8 mouse cellular contexts compared by ENCODE assay signal in genomic region chr11:85313361-85313760, GRCm38 (mm10). TPM values are rescaled to one million over a fixed set of nuclear protein-coding genes. Genes with fewer than 3 reads are reported as not detected.
DNase-seq lines count a peak whose midpoint lies in the region; ATAC-seq lines count a peak whose summit lies in the region.

No protein-coding gene starts in this region.

- no peak for DNase-seq in heart, postnatal 4 days
- no peak for DNase-seq in embryonic facial prominence, embryonic 11.5 days (ENCODE audit: low spot score)
- DNase-seq in midbrain, embryonic 11.5 days (ENCODE audit: low spot score, missing footprints) = no peak
- no peak for DNase-seq in thymus, postnatal 14 days
- no peak for DNase-seq in T-cell, adult 2 months (ENCODE audit: low spot score)

- peak overlapping the region; percentile 94 for H3K4me2 ChIP-seq in heart, embryonic 13.5 days
- H3K4me2 ChIP-seq in embryonic facial prominence, embryonic 11.5 days (ENCODE audit: low read depth, low read length) = peak overlapping the region; percentile 56; the same call in 1 of the 2 replicates
- peak overlapping the region; percentile 75 for H3K4me2 ChIP-seq in hindbrain, embryonic 13.5 days
- H3K4me2 ChIP-seq in midbrain, embryonic 11.5 days = peak overlapping the region; percentile 61

- H3K9me3 ChIP-seq in heart, embryonic 13.5 days = no peaks in the 10 kb centered on the region
- H3K9me3 ChIP-seq in embryonic facial prominence, embryonic 11.5 days (replicated peaks; ENCODE audit: control insufficient read depth, low read length) = no peaks in the 10 kb centered on the region
- no peaks in the 10 kb centered on the region for H3K9me3 ChIP-seq in hindbrain, embryonic 13.5 days
- H3K9me3 ChIP-seq in midbrain, embryonic 11.5 days (ENCODE audit: control insufficient read depth, low read length) = no peaks in the 10 kb centered on the region

- H3K4me3 ChIP-seq in heart, embryonic 13.5 days = peak overlapping the region; percentile 97
- H3K4me3 ChIP-seq in embryonic facial prominence, embryonic 11.5 days (ENCODE audit: low read depth, low read length) = peak overlapping the region; percentile 13; the same call in 1 of the 2 replicates
- H3K4me3 ChIP-seq in hindbrain, embryonic 13.5 days = peak overlapping the region; percentile 86
- H3K4me3 ChIP-seq in midbrain, embryonic 11.5 days (ENCODE audit: low read depth, low read length) = peak overlapping the region; percentile 96

- no peaks in the 10 kb centered on the region for H3K27me3 ChIP-seq in heart, embryonic 13.5 days (replicated peaks)
- H3K27me3 ChIP-seq in embryonic facial prominence, embryonic 11.5 days (ENCODE audit: control insufficient read depth, insufficient read depth, low read length) = no peaks in the 10 kb centered on the region
- 0 out of 2 replicates have a peak, but pooled peaks cover 2% of the 10 kb centered on the region for H3K27me3 ChIP-seq in hindbrain, embryonic 13.5 days
- H3K27me3 ChIP-seq in midbrain, embryonic 11.5 days (ENCODE audit: control insufficient read depth, insufficient read depth, low read length) = no peaks in the 10 kb centered on the region

- H3K4me1 ChIP-seq in heart, embryonic 13.5 days = peaks cover 25% of the 10 kb centered on the region
- no peaks in the 10 kb centered on the region for H3K4me1 ChIP-seq in embryonic facial prominence, embryonic 11.5 days (ENCODE audit: control insufficient read depth, insufficient read depth, low read length)
- H3K4me1 ChIP-seq in hindbrain, embryonic 13.5 days (replicated peaks) = peaks cover 36% of the 10 kb centered on the region
- H3K4me1 ChIP-seq in midbrain, embryonic 11.5 days (ENCODE audit: control insufficient read depth, insufficient read depth, low read length) = peaks cover 14% of the 10 kb centered on the region

- peaks cover 18% of the 10 kb centered on the region for H3K36me3 ChIP-seq in heart, embryonic 13.5 days
- H3K36me3 ChIP-seq in embryonic facial prominence, embryonic 11.5 days (replicated peaks; ENCODE audit: control insufficient read depth, insufficient read depth, low read depth, low read length) = no peaks in the 10 kb centered on the region
- peaks cover 9% of the 10 kb centered on the region for H3K36me3 ChIP-seq in hindbrain, embryonic 13.5 days
- H3K36me3 ChIP-seq in midbrain, embryonic 11.5 days (ENCODE audit: control insufficient read depth, insufficient read depth, low read length) = peaks cover 9% of the 10 kb centered on the region

- no peak for ATAC-seq in heart, embryonic 13.5 days (ENCODE audit: extremely low read depth, insufficient number of reproducible peaks, low FRiP score, low TSS enrichment)
- ATAC-seq in embryonic facial prominence, embryonic 11.5 days (replicated peaks; ENCODE audit: insufficient number of reproducible peaks, low FRiP score, low TSS enrichment, low read depth) = no peak
- no peak for ATAC-seq in hindbrain, embryonic 13.5 days (ENCODE audit: low FRiP score)
- ATAC-seq in midbrain, embryonic 11.5 days (ENCODE audit: low FRiP score) = no peak
- no peak for ATAC-seq in inflammation-experienced regulatory T-cells, adult 6 months

- 84% methylated on average over 3 of the region's 3 CpGs for WGBS in heart, embryonic 13.5 days
- 85% methylated on average over 3 of the region's 3 CpGs for WGBS in embryonic facial prominence, embryonic 11.5 days
- 82% methylated on average over 3 of the region's 3 CpGs for WGBS in hindbrain, embryonic 13.5 days
- 88% methylated on average over 3 of the region's 3 CpGs for WGBS in midbrain, embryonic 11.5 days

- peak overlapping the region; percentile 98 for H3K9ac ChIP-seq in heart, embryonic 13.5 days
- no peak overlapping the region for H3K9ac ChIP-seq in embryonic facial prominence, embryonic 11.5 days (replicated peaks; ENCODE audit: low read length)
- H3K9ac ChIP-seq in hindbrain, embryonic 13.5 days = peak overlapping the region; percentile 94
- peak overlapping the region; percentile 33; the same call in 1 of the 2 replicates for H3K9ac ChIP-seq in midbrain, embryonic 11.5 days (ENCODE audit: low read length)

- no peak overlapping the region for H3K27ac ChIP-seq in heart, embryonic 13.5 days (replicated peaks)
- no peak overlapping the region for H3K27ac ChIP-seq in embryonic facial prominence, embryonic 11.5 days (replicated peaks; ENCODE audit: low read depth, low read length)
- H3K27ac ChIP-seq in hindbrain, embryonic 13.5 days = peak overlapping the region; percentile 44; the same call in 1 of the 2 replicates
- no peak overlapping the region for H3K27ac ChIP-seq in midbrain, embryonic 11.5 days (ENCODE audit: low read depth, low read length)

RNA-seq across cellular contexts. Expression of gene Ppm1d, which starts 2.3 kb away (rescaled TPM):
- polyA plus RNA-seq in heart, embryonic 13.5 days (2015; fragmentation: Nextera tagmentation; extraction: Ambion mirVana) = 12.0 and 12.7 TPM in 2 replicates
- total RNA-seq in heart, postnatal 4 days (2021) = 10 to 100 TPM; 16.2 to 16.8 TPM
- polyA plus RNA-seq in embryonic facial prominence, embryonic 11.5 days (2014; fragmentation: Nextera tagmentation; extraction: Ambion mirVana) = 26.0 and 30.7 TPM in 2 replicates
- 18.3 and 19.5 TPM in 2 replicates for polyA plus RNA-seq in hindbrain, embryonic 13.5 days (2015; fragmentation: Nextera tagmentation; extraction: Ambion mirVana)
- polyA plus RNA-seq in midbrain, embryonic 11.5 days (2014; fragmentation: Nextera tagmentation; extraction: Ambion mirVana) = 29.1 and 30.0 TPM in 2 replicates
- 1 to 10 TPM; 3.7 to 4.2 (median 3.8) TPM for polyA plus RNA-seq in inflammation-experienced regulatory T-cells, adult 6 months (2017; shearing (Covaris generic))

RNA-seq across cellular contexts. Expression of gene Bcas3, which starts 39.6 kb away (rescaled TPM):
- polyA plus RNA-seq in heart, embryonic 13.5 days (2015; fragmentation: Nextera tagmentation; extraction: Ambion mirVana) = 17.4 and 18.3 TPM in 2 replicates
- 10 to 100 TPM; 24.4 to 24.7 TPM for total RNA-seq in heart, postnatal 4 days (2021)
- polyA plus RNA-seq in embryonic facial prominence, embryonic 11.5 days (2014; fragmentation: Nextera tagmentation; extraction: Ambion mirVana) = 31.2 and 41.1 TPM in 2 replicates
- 33.0 and 34.0 TPM in 2 replicates for polyA plus RNA-seq in hindbrain, embryonic 13.5 days (2015; fragmentation: Nextera tagmentation; extraction: Ambion mirVana)
- 29.9 and 30.2 TPM in 2 replicates for polyA plus RNA-seq in midbrain, embryonic 11.5 days (2014; fragmentation: Nextera tagmentation; extraction: Ambion mirVana)
- 10 to 100 TPM; 25.6 to 48.7 (median 33.9) TPM for polyA plus RNA-seq in inflammation-experienced regulatory T-cells, adult 6 months (2017; shearing (Covaris generic))

Comparison
In these comparisons a context has a peak if more than half of its experiments do, and no peak if none do; other contexts are left out.
1. H3K4me3 ChIP-seq: peak in every context shown above with its lines; median percentile 97 in heart, embryonic 13.5 days; 96 in midbrain, embryonic 11.5 days; 86 in hindbrain, embryonic 13.5 days; 13 in embryonic facial prominence, embryonic 11.5 days.